Mouse (Mus musculus) c-Kit-positive CD71-negative TER-119-negative erythroid progenitor cells, embryonic 14.5 days (primary cell): ENCODE measurements around the gene Ren1.

Source experiments
- DNase-seq: peaks from one replicate; pipeline ENCODE4 v3.0.0-alpha.2; 2013; ENCODE audit warnings: low read depth

The Ren1 gene

DNA sequence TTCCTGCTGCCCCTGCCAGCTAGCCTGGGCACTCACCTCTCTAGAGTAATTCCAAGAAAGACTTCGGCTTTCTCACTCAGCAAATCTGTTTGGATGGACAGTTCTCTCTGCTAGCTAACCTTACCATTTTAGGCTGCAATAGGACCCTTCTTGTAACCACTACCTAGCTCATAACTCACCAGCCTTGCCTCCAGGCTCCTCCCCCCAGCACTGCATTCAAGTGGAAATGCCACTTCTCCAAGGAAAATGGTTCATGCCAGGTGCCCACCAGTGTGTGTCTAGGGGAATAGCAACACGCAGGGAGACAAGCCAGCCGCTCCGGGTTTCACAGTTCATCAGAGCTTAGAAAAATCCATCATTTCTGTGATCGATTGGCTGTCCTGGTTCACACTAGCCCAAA, 27.2 kb downstream of the Ren1 start:
- DNase-seq: no peak

DNA sequence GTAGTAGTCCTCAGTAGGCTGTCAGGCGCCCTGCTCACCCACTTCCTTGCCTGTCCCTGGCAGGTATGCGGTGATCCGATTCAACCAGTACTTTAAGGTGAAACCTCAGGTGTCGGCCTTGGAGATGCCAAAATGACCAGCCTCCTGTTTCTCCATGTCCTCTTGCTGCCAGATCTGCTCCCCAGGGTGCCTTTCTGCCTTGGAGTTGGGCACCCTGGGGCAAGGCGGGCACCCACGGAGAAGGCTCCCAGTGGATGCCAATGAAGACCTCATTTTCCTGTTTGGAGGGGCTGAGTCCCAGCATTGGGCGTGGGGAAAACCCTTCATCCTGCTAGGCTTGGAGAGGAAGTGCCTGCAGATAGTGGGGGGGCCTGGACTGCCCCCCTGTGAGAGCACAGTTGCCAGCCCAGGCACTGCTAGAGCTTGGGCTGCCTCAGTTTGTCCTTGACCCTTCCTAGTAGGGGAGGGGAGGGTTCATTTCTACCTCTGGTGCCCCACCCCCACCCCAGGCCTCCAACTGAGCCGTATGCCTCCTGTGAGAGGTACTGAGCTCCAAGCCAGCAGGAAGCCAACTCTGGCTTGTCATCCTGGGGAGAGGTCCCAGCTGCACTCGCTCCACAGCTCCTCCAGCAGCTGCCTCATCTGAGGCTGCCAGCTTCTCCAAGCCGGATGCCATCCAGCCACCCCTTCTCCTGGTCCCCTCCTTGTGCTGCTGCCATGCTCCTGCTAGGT, 29.1 kb downstream of the Ren1 start:
- DNase-seq: no peak

GRCm38 (mm10) chr1:133379986-133380320, 29.6 kb downstream of the Ren1 start:
- no peak for DNase-seq

- peak; percentile 45 for DNase-seq
Measured at GRCm38 (mm10) chr1:133380347-133381065, 30.2 kb downstream of the Ren1 start.

- peak; percentile 74 for DNase-seq
Measured at GRCm38 (mm10) chr1:133382008-133382407, 31.7 kb downstream of the Ren1 start.

DNA sequence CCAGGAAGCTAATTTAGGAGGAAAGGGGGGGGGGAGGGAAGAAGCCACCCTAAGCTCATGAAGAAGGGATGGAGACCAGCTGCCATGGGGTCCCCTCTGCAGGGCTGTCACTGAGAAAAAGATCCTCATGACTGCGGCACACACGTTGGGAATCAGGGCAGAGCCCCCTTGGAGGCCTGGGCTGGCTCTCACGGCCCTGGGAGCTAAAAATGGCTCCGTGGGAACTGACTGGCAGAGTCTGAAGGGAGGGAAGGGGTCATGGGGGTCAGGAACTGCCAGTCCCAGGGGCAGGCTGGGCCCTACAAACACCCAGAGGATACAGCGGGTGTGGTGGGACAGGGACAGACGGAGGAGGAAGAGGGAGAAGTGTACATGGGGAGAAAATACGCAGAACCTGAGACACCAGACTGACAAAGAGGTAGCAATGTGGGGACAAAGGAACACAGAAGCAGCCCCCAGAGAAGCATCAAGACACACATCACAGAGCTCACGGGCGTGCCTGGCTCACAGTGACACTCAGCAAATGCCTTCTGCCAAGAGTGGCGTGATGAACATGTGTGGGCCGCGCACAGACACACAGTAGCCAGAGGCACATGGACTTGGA, 32.3 kb downstream of the Ren1 start:
- DNase-seq: no peak

DNA sequence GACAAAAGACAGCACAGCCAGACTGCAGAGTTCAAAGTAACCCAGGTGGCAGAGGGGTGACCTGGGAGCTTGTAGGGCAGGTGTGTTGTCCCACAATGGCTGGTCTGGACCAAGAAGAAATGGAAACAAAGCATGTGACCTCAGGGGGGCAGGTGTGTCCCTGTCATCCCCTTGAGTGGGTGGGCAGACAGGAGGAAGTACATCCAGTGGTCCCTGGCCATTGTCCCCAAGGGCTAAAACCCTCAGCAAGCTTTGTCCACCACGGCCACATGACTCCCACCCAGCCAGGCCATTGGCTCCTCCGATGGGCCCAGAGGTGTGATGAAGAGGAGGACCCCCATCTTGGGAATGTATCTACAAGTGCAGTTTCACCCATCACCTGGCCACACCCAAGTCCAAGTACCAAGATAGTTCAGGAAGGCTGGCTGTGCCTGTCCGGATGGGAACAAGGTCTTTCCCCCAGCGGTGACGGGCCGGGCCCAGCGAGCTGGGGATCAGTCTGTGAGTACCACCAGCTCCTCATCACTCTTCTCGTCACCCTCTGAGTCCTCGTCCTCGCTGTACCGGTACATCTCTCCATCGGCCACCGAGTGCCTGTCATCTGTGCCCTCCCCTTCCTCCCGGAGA, 33.0 kb downstream of the Ren1 start:
- no peak for DNase-seq

GRCm38 (mm10) chr1:133385506-133385905, 35.2 kb downstream of the Ren1 start:
- DNase-seq: peak; percentile 62

- DNase-seq: no peak
Measured at GRCm38 (mm10) chr1:133386209-133386608, 35.9 kb downstream of the Ren1 start.

DNA sequence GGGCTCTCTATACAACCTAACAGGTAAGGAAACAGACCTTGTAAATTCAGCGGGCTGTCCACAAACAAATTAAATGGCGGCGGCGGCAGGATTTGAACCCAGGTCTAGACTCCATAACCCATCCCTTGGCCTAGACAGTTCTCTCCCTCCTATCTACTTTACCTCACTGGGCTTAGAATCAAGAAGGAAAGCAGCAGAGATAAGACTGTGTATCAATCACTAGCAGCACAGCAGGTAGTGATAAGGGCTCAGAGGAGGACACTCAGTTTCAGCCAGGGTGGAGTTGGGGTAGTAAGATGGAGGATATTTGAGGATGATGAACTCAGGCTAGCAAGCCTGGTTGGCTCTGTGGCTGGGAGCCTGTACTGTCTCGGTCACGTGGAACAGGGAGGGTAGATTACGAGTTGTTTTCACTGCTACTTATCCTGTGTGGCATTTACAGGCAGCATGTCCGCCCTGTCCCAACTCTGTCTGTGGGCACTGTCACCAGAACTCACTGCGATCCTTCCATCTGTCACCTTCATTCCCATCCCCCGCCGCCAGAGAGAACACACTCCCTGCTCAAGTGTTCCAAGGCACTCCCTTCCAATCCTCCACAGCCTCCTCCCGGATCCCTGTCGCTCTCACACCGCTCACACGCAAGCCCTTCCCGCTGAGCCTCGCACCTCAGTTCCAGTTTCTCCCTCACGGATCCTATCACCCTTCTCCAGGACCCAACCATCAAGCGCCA, 37.4 kb downstream of the Ren1 start:
- no peak for DNase-seq

GRCm38 (mm10) chr1:133394702-133395101, 44.4 kb downstream of the Ren1 start:
- no peak for DNase-seq

DNA sequence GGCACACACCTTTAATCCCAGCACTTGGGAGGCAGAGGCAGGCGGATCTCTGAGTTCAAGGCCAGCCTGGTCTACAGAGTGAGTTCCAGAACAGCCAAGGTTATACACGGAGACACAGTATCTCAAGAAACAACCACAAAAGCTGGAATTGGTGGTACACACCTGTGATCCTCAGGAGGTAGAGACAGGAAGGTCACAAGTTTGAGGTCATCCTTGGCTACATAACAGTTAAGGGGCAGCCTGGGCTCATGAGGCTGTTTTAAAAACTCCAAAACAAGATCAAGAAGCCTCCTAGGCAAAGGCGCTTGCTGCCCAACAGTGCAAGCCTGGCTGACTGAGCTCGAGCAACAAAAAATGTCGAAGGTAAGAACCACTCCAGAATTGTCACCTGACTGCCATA, 46.4 kb downstream of the Ren1 start:
- no peak for DNase-seq

DNA sequence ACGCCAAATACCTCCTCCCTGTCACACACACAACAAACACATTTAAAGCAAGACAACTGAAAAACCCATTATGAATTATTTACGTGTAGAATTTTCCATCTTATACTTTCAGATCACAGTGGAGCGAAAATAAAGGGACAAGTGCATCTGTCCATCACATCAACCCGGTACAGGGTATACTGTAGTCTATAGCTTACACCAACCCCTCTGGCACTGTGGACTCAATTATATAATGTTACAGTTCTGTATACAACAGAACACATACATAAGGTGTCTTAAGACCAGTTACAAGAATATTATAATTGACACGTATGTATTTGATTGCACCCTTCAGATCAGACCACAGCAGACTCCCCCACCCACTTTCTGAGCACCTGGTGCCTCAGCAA, 46.8 kb downstream of the Ren1 start:
- DNase-seq: no peak

DNA sequence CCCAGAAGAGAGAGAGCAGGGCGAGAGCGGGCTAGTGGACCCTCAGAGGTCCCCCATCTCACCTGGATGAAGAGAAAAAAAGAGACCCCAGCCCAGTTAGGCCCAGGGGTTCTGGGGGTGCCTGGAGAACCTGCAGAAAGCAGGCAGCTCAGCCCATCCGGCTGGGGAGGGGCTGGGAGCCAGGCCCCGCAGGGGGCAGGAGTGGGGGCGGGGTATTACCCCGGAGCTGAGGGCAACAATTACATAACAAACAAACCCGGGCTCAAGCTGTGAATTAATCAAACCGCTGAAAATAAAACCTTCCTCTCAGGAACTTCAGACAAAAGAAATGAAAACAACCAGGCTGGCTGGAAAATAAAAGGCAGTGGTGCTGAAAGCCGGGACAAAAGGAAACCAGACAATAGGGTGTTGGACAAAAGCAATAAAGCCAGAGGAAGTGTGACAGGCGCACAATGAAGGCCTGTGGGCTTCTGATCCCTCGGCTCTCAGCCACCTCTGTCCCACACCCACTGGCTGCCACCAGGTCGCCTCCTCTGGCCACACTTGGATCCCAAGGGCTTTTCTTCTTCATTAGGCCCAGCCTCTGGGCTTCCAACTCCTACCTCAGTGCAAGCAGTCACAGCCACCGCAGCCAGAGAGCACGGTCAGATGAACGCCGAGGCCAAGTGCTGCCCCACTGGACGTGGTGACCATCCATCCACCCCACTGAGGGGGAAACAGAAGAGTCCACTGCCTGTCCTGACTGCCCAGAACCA, 47.4 kb downstream of the Ren1 start:
- DNase-seq: no peak

- no peak for DNase-seq
Measured at GRCm38 (mm10) chr1:133400014-133400725, 49.9 kb downstream of the Ren1 start.

DNA sequence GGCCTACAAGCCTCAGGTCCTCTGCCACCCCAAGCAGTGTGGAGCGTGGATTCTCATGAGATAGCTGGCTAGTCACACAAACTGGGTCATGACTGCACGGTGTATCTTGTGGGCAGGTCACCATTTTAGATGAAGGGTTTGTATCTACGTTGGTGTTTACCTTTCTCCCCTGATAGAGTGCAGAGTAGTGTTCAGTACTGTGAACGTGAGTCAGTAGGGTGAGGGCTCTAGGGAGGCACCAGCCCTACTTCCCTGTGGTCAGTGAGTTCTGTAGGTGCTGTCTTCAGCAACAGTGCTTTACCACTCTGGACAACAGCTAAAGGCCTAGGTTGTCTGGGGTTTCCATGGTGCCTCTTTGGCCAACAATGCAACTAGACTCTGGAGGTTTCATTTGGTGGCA, 53.7 kb downstream of the Ren1 start:
- no peak for DNase-seq

DNA sequence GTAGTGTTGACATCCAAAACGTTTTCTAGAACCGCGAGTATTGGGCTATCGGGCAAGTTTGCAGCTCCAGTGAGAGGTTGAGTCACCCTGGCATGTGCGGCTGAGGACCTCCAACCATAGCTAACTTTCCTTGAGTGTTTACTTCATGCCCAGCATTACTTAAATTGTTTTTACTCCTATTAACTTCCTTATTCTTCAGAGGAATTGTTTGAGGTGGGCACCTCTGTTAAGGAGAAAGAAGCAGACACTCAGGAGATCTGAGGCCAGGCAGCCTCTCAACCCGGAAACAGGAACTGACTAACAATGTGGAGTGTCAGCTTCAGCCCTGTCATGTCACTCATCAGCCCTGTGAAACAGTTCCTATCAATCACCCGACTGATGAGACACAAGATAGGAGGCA, 56.3 kb downstream of the Ren1 start:
- DNase-seq: no peak

GRCm38 (mm10) chr1:133407436-133407835, 57.1 kb downstream of the Ren1 start:
- no peak for DNase-seq

DNA sequence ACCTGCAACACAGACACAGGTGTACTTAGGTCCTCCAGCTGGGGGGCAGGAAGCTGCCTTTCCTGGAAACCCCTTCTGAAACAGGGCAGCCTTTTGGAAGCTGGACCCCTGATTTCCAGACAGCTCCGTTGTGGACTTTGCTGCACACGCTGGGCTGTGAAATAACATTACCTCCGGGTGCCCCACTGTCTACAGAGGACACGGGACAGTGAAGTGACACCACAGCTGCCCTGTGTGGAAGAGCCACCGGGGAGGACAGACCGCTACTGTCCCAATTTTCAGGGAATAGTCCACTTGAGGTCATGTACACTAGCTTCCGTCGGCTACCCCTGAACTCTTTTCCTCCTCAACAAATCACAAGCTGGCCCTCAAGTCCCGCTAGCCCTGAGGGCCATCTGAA, 58.0 kb downstream of the Ren1 start:
- DNase-seq: no peak

DNA sequence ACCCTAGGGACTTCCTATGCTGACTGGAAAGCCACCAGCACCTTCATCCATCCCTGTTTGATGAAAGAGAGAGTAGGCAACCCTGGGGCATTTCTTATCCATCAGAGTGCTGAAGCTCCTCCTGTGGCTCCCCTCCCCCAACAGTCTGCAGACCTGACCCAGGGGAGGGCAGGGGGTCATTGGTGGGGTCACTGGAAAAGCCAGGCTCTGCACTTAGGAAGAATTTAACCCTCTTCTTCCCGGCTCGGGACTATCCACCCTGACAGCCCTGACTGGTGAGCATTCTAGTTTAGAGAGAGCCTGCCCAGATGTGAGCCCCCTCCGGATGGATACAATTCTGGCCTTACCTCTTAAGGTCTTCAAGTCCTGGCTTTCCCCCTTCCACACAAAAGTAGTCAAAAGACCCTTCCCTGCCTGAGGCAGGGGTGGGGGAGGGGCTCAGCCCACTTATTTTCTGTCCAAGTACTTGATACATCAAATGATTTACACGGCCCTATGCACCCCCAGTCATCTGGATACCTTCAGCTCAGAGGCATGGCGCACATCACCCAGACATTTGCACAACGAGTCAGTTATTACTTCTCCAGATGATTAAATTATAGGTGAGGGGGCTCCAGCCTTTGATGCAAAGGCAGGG, 58.7 kb downstream of the Ren1 start:
- no peak for DNase-seq
